Mouse (Mus musculus) liver, embryonic 13.5 days (tissue): Measurements from ENCODE around the gene Tnfsf13. TPM values are rescaled to one million over a fixed set of nuclear protein-coding genes. Genes with fewer than 3 reads are reported as not detected.

Experiments used
- ATAC-seq: fragments of 200-750 bp; cut with Nextera tagmentation; 2 replicates; pipeline ENCODE4 v1.8.0; 2017; ENCODE audit warnings: low read depth, mild to moderate bottlenecking, moderate number of reproducible peaks, moderate library complexity
- DNase-seq: peaks from one replicate; pipeline ENCODE4 v3.0.0; 2022
- H3K27ac ChIP-seq: fragments of 300-500 bp; sonication (generic); 2 replicates; pipeline ENCODE4 v1.5.1; 2015; ENCODE audit warnings: moderate library complexity, mild to moderate bottlenecking, inconsistent platforms
- H3K27me3 ChIP-seq: fragments of 300-500 bp; sonication (generic); 2 replicates; pipeline ENCODE4 v1.6.1; 2015; ENCODE audit warnings: mild to moderate bottlenecking, inconsistent platforms
- H3K36me3 ChIP-seq: fragments of 300-500 bp; sonication (generic); 2 replicates; pipeline ENCODE4 v1.6.1; 2015; ENCODE audit warnings: mild to moderate bottlenecking, inconsistent platforms
- H3K4me1 ChIP-seq: fragments of 300-500 bp; sonication (generic); replicated peaks from 2 replicates; pipeline ENCODE4 v1.6.1; 2015; ENCODE audit warnings: inconsistent platforms
- H3K4me2 ChIP-seq: fragments of 300-500 bp; sonication (generic); 2 replicates; pipeline ENCODE4 v1.6.1; 2015; ENCODE audit warnings: inconsistent platforms, mild to moderate bottlenecking, moderate library complexity
- H3K4me3 ChIP-seq: fragments of 300-500 bp; sonication (generic); replicated peaks from 2 replicates; pipeline ENCODE4 v1.5.1; 2015; ENCODE audit warnings: mild to moderate bottlenecking, inconsistent platforms
- H3K9ac ChIP-seq: fragments of 300-500 bp; sonication (generic); 2 replicates; pipeline ENCODE4 v1.6.1; 2015; ENCODE audit warnings: mild to moderate bottlenecking, inconsistent platforms
- H3K9me3 ChIP-seq: fragments of 300-500 bp; sonication (generic); replicated peaks from 2 replicates; pipeline ENCODE4 v1.6.1; 2016; ENCODE audit warnings: inconsistent platforms
- WGBS: fragments of 180-500 bp; shearing (Covaris S2); methylation state at CpG from one replicate; pipeline ENCODE4 v1.1.7; 2015; ENCODE audit not compliant: insufficient replicate concordance; 5-methylcytosine and 5-hydroxymethylcytosine counted together
- microRNA counts: library from miRNA; unstranded; fragments of <30 nt; microRNA quantifications from one replicate; lab custom pipeline; 2016
- microRNA-seq: library from miRNA; unstranded; fragments of <30 nt; microRNA quantifications from one replicate; pipeline ENCODE4, GENCODE M21; 2016
- polyA plus RNA-seq: library from polyadenylated mRNA; unstranded; fragments of >200 nt; fragmentation: Nextera tagmentation; extraction: Ambion mirVana; gene quantifications from 2 replicates; pipeline ENCODE4 v1.2.1, GENCODE M21; 2015

The Tnfsf13 gene
- polyA plus RNA-seq, 1 experiment from 2014 or later = not detected

GRCm38 (mm10) chr11:69633128-69633866 lies 52.3 kb downstream of the Tnfsf13 start:
- Histone ChIP-seq H3K4me3 (peak overlapping the region; percentile 93), H3K4me1 (peaks cover 48% of the 10 kb centered on the region), H3K9ac (peak overlapping the region; percentile 97), H3K9me3 (no peaks in the 10 kb centered on the region), H3K36me3 (peaks cover 5% of the 10 kb centered on the region; the same call in 1 of the 2 replicates), H3K27ac (peak overlapping the region; percentile 95), H3K4me2 (peak overlapping the region; percentile 91), H3K27me3 (no peaks in the 10 kb centered on the region)
- peak; percentile 55 for ATAC-seq
- DNase-seq = no peak
- under 1% methylated on average over 50 of the region's 50 CpGs for WGBS

MicroRNAs encoded within 50 kb of the gene (microRNA counts, 519-probe panel; counts per million panel counts)
- microRNA mmu-miR-1934 (lab: Ali Mortazavi, UCI) = 114 counts per million
- 4,204 counts per million, percentile 35 among the panel's probes with 10 or more counts for microRNA mmu-miR-467f (lab: Ali Mortazavi, UCI)

Small RNAs within 50 kb of the gene (microRNA-seq; reads per million reads assigned to microRNA genes)
- gene Mir1934 (10.0 reads per million, percentile 23 among the genes with 10 or more reads in this experiment), gene Mir467f (not detected)

Other genes with a start within 250 kb of the Tnfsf13 start
- 0.06 and 0.12 TPM in 2 replicates for gene Dnah2, start 136.7 kb downstream of the Tnfsf13 start, polyA plus RNA-seq
- gene Efnb3, start 125.6 kb downstream of the Tnfsf13 start, polyA plus RNA-seq = 0.75 and 0.85 TPM in 2 replicates
- gene Wrap53, start 105.5 kb downstream of the Tnfsf13 start, polyA plus RNA-seq = 23.1 and 23.7 TPM in 2 replicates
- 83.0 and 90.4 TPM in 2 replicates for gene Trp53, start 105.4 kb downstream of the Tnfsf13 start, polyA plus RNA-seq
- 21.7 and 30.8 TPM in 2 replicates for gene Atp1b2, start 79.8 kb downstream of the Tnfsf13 start, polyA plus RNA-seq
- 33.4 and 34.8 TPM in 2 replicates for gene Shbg, start 67.9 kb downstream of the Tnfsf13 start, polyA plus RNA-seq
- 11.6 and 12.3 TPM in 2 replicates for gene Sat2, start 63.8 kb downstream of the Tnfsf13 start, polyA plus RNA-seq
- 7.9 and 8.2 TPM in 2 replicates for gene Fxr2, start 52.8 kb downstream of the Tnfsf13 start, polyA plus RNA-seq
- not detected in 2 replicates for gene Sox15, start 30.5 kb downstream of the Tnfsf13 start, polyA plus RNA-seq
- gene Mpdu1, start 23.1 kb downstream of the Tnfsf13 start, polyA plus RNA-seq = 36.9 and 39.2 TPM in 2 replicates
- gene Cd68, start 19.6 kb downstream of the Tnfsf13 start, polyA plus RNA-seq = 17.3 and 17.4 TPM in 2 replicates
- gene Eif4a1, start 13.4 kb downstream of the Tnfsf13 start, polyA plus RNA-seq = 351 and 453 TPM in 2 replicates
- 37.3 and 38.6 TPM in 2 replicates for gene Senp3, start 3.7 kb downstream of the Tnfsf13 start, polyA plus RNA-seq
- 2.1 and 2.6 TPM in 2 replicates for gene Tnfsf12, start 10.1 kb upstream of the Tnfsf13 start, polyA plus RNA-seq
- 1.1 and 1.4 TPM in 2 replicates for gene Tnfsfm13, start 10.3 kb upstream of the Tnfsf13 start, polyA plus RNA-seq
- 9.6 and 10.8 TPM in 2 replicates for gene Polr2a, start 72.9 kb upstream of the Tnfsf13 start, polyA plus RNA-seq
- gene Slc35g3, start 76.2 kb upstream of the Tnfsf13 start, polyA plus RNA-seq = not detected in 2 replicates
- 0.38 and 0.43 TPM in 2 replicates for gene Zbtb4, start 80.1 kb upstream of the Tnfsf13 start, polyA plus RNA-seq
- 0.43 and 0.59 TPM in 2 replicates for gene Chrnb1, start 110.2 kb upstream of the Tnfsf13 start, polyA plus RNA-seq
- gene Fgf11, start 116.1 kb upstream of the Tnfsf13 start, polyA plus RNA-seq = 0.07 and 0.20 TPM in 2 replicates
- gene Tmem102, start 119.8 kb upstream of the Tnfsf13 start, polyA plus RNA-seq = 0.46 and 0.50 TPM in 2 replicates
- not detected in 2 replicates for gene Gm39566, start 129.5 kb upstream of the Tnfsf13 start, polyA plus RNA-seq
- gene Spem2, start 132.7 kb upstream of the Tnfsf13 start, polyA plus RNA-seq = not detected in 2 replicates
- not detected in 2 replicates for gene Spem1, start 136.4 kb upstream of the Tnfsf13 start, polyA plus RNA-seq
- gene Nlgn2, start 152.0 kb upstream of the Tnfsf13 start, polyA plus RNA-seq = 0.68 and 0.75 TPM in 2 replicates
- gene Tmem256, start 152.7 kb upstream of the Tnfsf13 start, polyA plus RNA-seq = 321 and 345 TPM in 2 replicates
- gene Plscr3, start 160.6 kb upstream of the Tnfsf13 start, polyA plus RNA-seq = 28.0 and 29.9 TPM in 2 replicates
- gene Tnk1, start 172.9 kb upstream of the Tnfsf13 start, polyA plus RNA-seq = 0.76 and 1.5 TPM in 2 replicates
- gene Tmem95, start 192.2 kb upstream of the Tnfsf13 start, polyA plus RNA-seq = not detected in 2 replicates
- gene Kctd11, start 195.6 kb upstream of the Tnfsf13 start, polyA plus RNA-seq = 0.89 and 1.3 TPM in 2 replicates
- gene Acap1, start 209.8 kb upstream of the Tnfsf13 start, polyA plus RNA-seq = 4.4 and 4.9 TPM in 2 replicates
- 0.89 and 1.0 TPM in 2 replicates for gene 2810408A11Rik, start 215.2 kb upstream of the Tnfsf13 start, polyA plus RNA-seq
- gene Neurl4, start 215.3 kb upstream of the Tnfsf13 start, polyA plus RNA-seq = 2.3 and 2.8 TPM in 2 replicates
- 107 and 116 TPM in 2 replicates for gene Gps2, start 228.1 kb upstream of the Tnfsf13 start, polyA plus RNA-seq
- gene Eif5a, start 236.2 kb upstream of the Tnfsf13 start, polyA plus RNA-seq = 1,847 and 1,941 TPM in 2 replicates